Mouse (Mus musculus) lung, adult 2 months (tissue): Measurements from ENCODE around the gene Vps8.

Source experiments
- CTCF ChIP-seq: fragments of 200-500 bp; IDR thresholded peaks from 2 replicates; pipeline ENCODE4 v1.5.1; 2011; ENCODE audit warnings: mild to moderate bottlenecking, low read length, control low read depth; ENCODE audit not compliant: insufficient read depth
- POLR2A ChIP-seq: fragments of 200-500 bp; IDR thresholded peaks from 2 replicates; pipeline ENCODE4 v1.6.1; 2011; ENCODE audit warnings: low read depth, mild to moderate bottlenecking, control low read depth, low read length, borderline replicate concordance; ENCODE audit errors: extremely low read depth

DNA sequence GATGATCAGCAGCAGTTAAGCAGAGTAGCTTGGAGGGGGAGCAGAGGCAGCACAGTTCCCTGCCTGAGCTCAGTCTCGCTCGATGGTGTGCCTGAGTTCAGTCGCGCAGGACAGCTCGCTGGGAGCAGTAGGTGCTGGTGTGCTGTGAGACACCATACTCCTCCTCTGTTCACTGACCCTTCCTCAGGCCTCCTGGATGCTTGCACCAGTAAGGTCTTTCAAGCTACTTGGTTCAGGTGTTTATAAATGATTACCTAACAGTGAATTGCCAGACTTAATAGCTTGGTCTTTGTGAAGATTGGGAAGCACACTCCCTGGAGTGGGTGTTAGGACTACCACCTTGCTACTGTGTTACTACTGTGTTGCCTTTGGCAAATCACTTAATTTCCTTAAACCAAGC, 144.2 kb downstream of the Vps8 start:
- TF ChIP-seq POLR2A (no peak), CTCF (no peak)
